9 mouse cellular contexts compared by ENCODE assay signal in the genomic region with DNA sequence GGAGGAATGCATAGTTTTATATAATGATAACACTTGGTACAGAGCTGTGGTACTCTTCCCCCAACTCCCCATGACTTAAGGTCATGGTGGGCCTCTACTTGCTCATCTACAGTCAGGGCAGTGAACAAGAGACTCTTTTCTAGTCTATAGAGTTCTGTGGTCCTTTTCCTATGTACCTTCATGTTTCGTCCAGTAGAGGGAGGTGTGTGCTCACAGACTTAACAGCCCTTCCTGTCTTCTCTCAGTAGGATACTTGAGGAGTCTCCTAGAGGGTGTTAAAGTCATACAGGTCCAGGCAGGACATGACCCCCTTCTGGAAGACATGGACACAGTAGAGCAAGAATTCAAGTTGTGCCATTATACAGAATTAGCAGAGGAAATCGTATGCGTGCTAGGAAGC.
DNase-seq lines count a peak whose midpoint lies in the region; ATAC-seq and TF ChIP-seq lines count a peak whose summit lies in the region.
"Had no signal": no experiment of that assay in that cellular context is flagged by ENCODE, and none has a peak within 500 bp of the region (broad histone marks: within the 10 kb centered on the region; RNA-seq: fewer than 3 reads in every experiment).

No protein-coding gene starts in this region.

- no peak overlapping the region for H3K9ac ChIP-seq in heart, embryonic 12.5 days
- H3K9ac ChIP-seq in heart, embryonic 11.5 days (ENCODE audit: low read depth, low read length) = no peak overlapping the region
- no peak overlapping the region for H3K9ac ChIP-seq in ES-E14 (ENCODE audit: insufficient read depth, low read depth, low read length, poor library complexity, severe bottlenecking)
- H3K9ac ChIP-seq in forebrain, embryonic 13.5 days = no peak overlapping the region
- H3K9ac ChIP-seq in kidney, embryonic 15.5 days = no peak overlapping the region
- no peak overlapping the region for H3K9ac ChIP-seq in midbrain, embryonic 14.5 days (replicated peaks; ENCODE audit: low read length)
- H3K9ac ChIP-seq: liver, embryonic 13.5 days had no signal

- TF ChIP-seq POLR2A in thymus, adult 2 months (IDR thresholded peaks at IDR 0.05; ENCODE audit: control insufficient read depth, extremely low read depth, insufficient read depth, low read length, poor library complexity) = no peak

- no peaks in the 10 kb centered on the region for H3K27me3 ChIP-seq in heart, embryonic 12.5 days (replicated peaks)
- no peaks in the 10 kb centered on the region for H3K27me3 ChIP-seq in heart, embryonic 11.5 days (ENCODE audit: control insufficient read depth, insufficient read depth, low read length)
- no peaks in the 10 kb centered on the region for H3K27me3 ChIP-seq in forebrain, embryonic 13.5 days
- no peaks in the 10 kb centered on the region for H3K27me3 ChIP-seq in kidney, embryonic 15.5 days
- no peaks in the 10 kb centered on the region for H3K27me3 ChIP-seq in midbrain, embryonic 14.5 days (ENCODE audit: control insufficient read depth, insufficient read depth, low read length)
- H3K27me3 ChIP-seq in thymus, adult 2 months (ENCODE audit: control insufficient read depth, insufficient read depth, low read length) = no peaks in the 10 kb centered on the region
- H3K27me3 ChIP-seq: liver, embryonic 13.5 days had no signal

- WGBS in heart, embryonic 12.5 days = 54% methylated on average over 3 of the region's 3 CpGs
- 40% methylated on average over 3 of the region's 3 CpGs for WGBS in heart, embryonic 11.5 days (ENCODE audit: insufficient replicate concordance)
- 62% methylated on average over 3 of the region's 3 CpGs for WGBS in forebrain, embryonic 13.5 days
- WGBS in kidney, embryonic 15.5 days = 44% methylated on average over 3 of the region's 3 CpGs
- WGBS in midbrain, embryonic 14.5 days = 62% methylated on average over 3 of the region's 3 CpGs
- 57% methylated on average over 3 of the region's 3 CpGs for WGBS in thymus, adult 2 months

- H3K4me2 ChIP-seq in heart, embryonic 12.5 days = no peak overlapping the region
- no peak overlapping the region for H3K4me2 ChIP-seq in heart, embryonic 11.5 days
- no peak overlapping the region for H3K4me2 ChIP-seq in forebrain, embryonic 13.5 days
- no peak overlapping the region for H3K4me2 ChIP-seq in kidney, embryonic 15.5 days
- H3K4me2 ChIP-seq in midbrain, embryonic 14.5 days (ENCODE audit: low read length) = no peak overlapping the region
- H3K4me2 ChIP-seq: liver, embryonic 13.5 days had no signal

- TF ChIP-seq CTCF in thymus, adult 2 months (IDR thresholded peaks at IDR 0.05; ENCODE audit: borderline replicate concordance, control insufficient read depth, extremely low read depth, insufficient read depth, low read length, poor library complexity) = no peak

- 0 out of 2 replicates have a peak, but pooled peaks have one; percentile 33 for ATAC-seq in heart, embryonic 12.5 days (ENCODE audit: insufficient number of reproducible peaks, low FRiP score)
- ATAC-seq in heart, embryonic 11.5 days (replicated peaks; ENCODE audit: insufficient number of reproducible peaks, low FRiP score, low TSS enrichment) = no peak
- peak; percentile 71 for ATAC-seq in forebrain, embryonic 13.5 days
- ATAC-seq in kidney, embryonic 15.5 days (replicated peaks; ENCODE audit: low FRiP score) = peak; percentile 87
- no peak for ATAC-seq in midbrain, embryonic 14.5 days (ENCODE audit: low FRiP score, low TSS enrichment)

- no peaks in the 10 kb centered on the region for H3K9me3 ChIP-seq in heart, embryonic 12.5 days (replicated peaks)
- no peaks in the 10 kb centered on the region for H3K9me3 ChIP-seq in heart, embryonic 11.5 days (replicated peaks; ENCODE audit: control insufficient read depth, low read length)
- no peaks in the 10 kb centered on the region for H3K9me3 ChIP-seq in ES-E14 (ENCODE audit: control insufficient read depth, insufficient read depth, low read depth, low read length)
- no peaks in the 10 kb centered on the region for H3K9me3 ChIP-seq in forebrain, embryonic 13.5 days (replicated peaks)
- no peaks in the 10 kb centered on the region for H3K9me3 ChIP-seq in kidney, embryonic 15.5 days (replicated peaks)
- H3K9me3 ChIP-seq in midbrain, embryonic 14.5 days (ENCODE audit: control insufficient read depth, low read length) = no peaks in the 10 kb centered on the region
- H3K9me3 ChIP-seq: liver, embryonic 13.5 days had no signal

- no peak overlapping the region for H3K4me3 ChIP-seq in heart, embryonic 12.5 days
- H3K4me3 ChIP-seq in heart, embryonic 11.5 days (ENCODE audit: low read depth, low read length) = no peak overlapping the region
- H3K4me3 ChIP-seq in ES-E14 (ENCODE audit: insufficient read depth in 1 of 2, low read depth in 1 of 2, low read length in 2 of 2, poor library complexity in 1 of 2, severe bottlenecking in 1 of 2) = no peak overlapping the region
- no peak overlapping the region for H3K4me3 ChIP-seq in forebrain, embryonic 13.5 days
- no peak overlapping the region for H3K4me3 ChIP-seq in kidney, embryonic 15.5 days (replicated peaks)
- no peak overlapping the region for H3K4me3 ChIP-seq in midbrain, embryonic 14.5 days (replicated peaks; ENCODE audit: low read depth, low read length)
- no peak overlapping the region for H3K4me3 ChIP-seq in thymus, adult 2 months (ENCODE audit: control insufficient read depth, insufficient read depth, low read length)
- H3K4me3 ChIP-seq: liver, embryonic 13.5 days had no signal

- DNase-seq in ES-E14 (ENCODE audit: low read depth, low spot score) = peak; percentile 46
- peak; percentile 60 for DNase-seq in midbrain, embryonic 14.5 days
- no peak for DNase-seq in thymus, adult 2 months
- no peak for DNase-seq in frontal cortex, postnatal 10 days (ENCODE audit: low spot score in 2 of 2)
- DNase-seq: liver, embryonic 13.5 days had no signal

- in situ Hi-C loops in ES-E14 (cut with MboI; ENCODE audit: low sequenced_read_pairs in 2 of 2, unreplicated experiment in 2 of 2) = no loop called here

- no peaks in the 10 kb centered on the region for H3K36me3 ChIP-seq in heart, embryonic 12.5 days
- H3K36me3 ChIP-seq in heart, embryonic 11.5 days (ENCODE audit: control insufficient read depth, insufficient read depth, low read length) = no peaks in the 10 kb centered on the region
- H3K36me3 ChIP-seq in ES-E14 (ENCODE audit: control insufficient read depth, insufficient read depth, low read length, poor library complexity, severe bottlenecking) = no peaks in the 10 kb centered on the region
- H3K36me3 ChIP-seq in forebrain, embryonic 13.5 days (ENCODE audit: poor library complexity, severe bottlenecking) = no peaks in the 10 kb centered on the region
- no peaks in the 10 kb centered on the region for H3K36me3 ChIP-seq in kidney, embryonic 15.5 days
- H3K36me3 ChIP-seq in midbrain, embryonic 14.5 days (ENCODE audit: control insufficient read depth, insufficient read depth, low read length) = no peaks in the 10 kb centered on the region
- H3K36me3 ChIP-seq in thymus, adult 2 months (ENCODE audit: control insufficient read depth, insufficient read depth, low read length) = no peaks in the 10 kb centered on the region
- H3K36me3 ChIP-seq: liver, embryonic 13.5 days had no signal

- no peak overlapping the region for H3K27ac ChIP-seq in heart, embryonic 12.5 days (ENCODE audit: poor library complexity, severe bottlenecking)
- H3K27ac ChIP-seq in heart, embryonic 11.5 days (ENCODE audit: low read depth, low read length) = no peak overlapping the region
- H3K27ac ChIP-seq in ES-E14 (ENCODE audit: insufficient read depth, low read depth, low read length, poor library complexity, severe bottlenecking) = no peak overlapping the region
- no peak overlapping the region for H3K27ac ChIP-seq in forebrain, embryonic 13.5 days
- no peak overlapping the region for H3K27ac ChIP-seq in kidney, embryonic 15.5 days
- H3K27ac ChIP-seq in midbrain, embryonic 14.5 days (replicated peaks; ENCODE audit: low read depth, low read length) = no peak overlapping the region
- no peak overlapping the region for H3K27ac ChIP-seq in thymus, adult 2 months (ENCODE audit: control insufficient read depth, insufficient read depth, low read length)
- H3K27ac ChIP-seq: liver, embryonic 13.5 days had no signal

- no peaks in the 10 kb centered on the region; the same call in 1 of the 2 replicates for H3K4me1 ChIP-seq in heart, embryonic 12.5 days (replicated peaks)
- H3K4me1 ChIP-seq in heart, embryonic 11.5 days (ENCODE audit: control insufficient read depth, insufficient read depth, low read length) = peaks cover 3% of the 10 kb centered on the region; the same call in 1 of the 2 replicates
- no peaks in the 10 kb centered on the region for H3K4me1 ChIP-seq in ES-E14 (ENCODE audit: control insufficient read depth in 2 of 2, insufficient read depth in 2 of 2, low read length in 2 of 2, poor library complexity in 1 of 2)
- no peaks in the 10 kb centered on the region for H3K4me1 ChIP-seq in forebrain, embryonic 13.5 days
- peaks cover 15% of the 10 kb centered on the region; the same call in 1 of the 2 replicates for H3K4me1 ChIP-seq in kidney, embryonic 15.5 days
- H3K4me1 ChIP-seq in midbrain, embryonic 14.5 days (ENCODE audit: control insufficient read depth, insufficient read depth, low read length) = no peaks in the 10 kb centered on the region
- no peaks in the 10 kb centered on the region for H3K4me1 ChIP-seq in thymus, adult 2 months (replicated peaks; ENCODE audit: control insufficient read depth, insufficient read depth, low read length)
- H3K4me1 ChIP-seq: liver, embryonic 13.5 days had no signal

TF ChIP-seq in ES-E14, 5 proteins besides CTCF, POLR2A, EP300 and RAD21:
- TF ChIP-seq MAFK (IDR thresholded peaks at IDR 0.05; ENCODE audit: insufficient read depth, low read depth, low read length) (no peak), ZC3H11A (IDR thresholded peaks at IDR 0.05; ENCODE audit: borderline replicate concordance, low read depth, low read length) (peak; percentile 43; the same call in 1 of the 2 replicates)

Comparison
In these comparisons a context has a peak if more than half of its experiments do, and no peak if none do; other contexts are left out.
1. ATAC-seq: peak in heart, embryonic 12.5 days (single experiment), forebrain, embryonic 13.5 days (single experiment) and kidney, embryonic 15.5 days (single experiment); none in heart, embryonic 11.5 days (single experiment) and midbrain, embryonic 14.5 days (single experiment).
2. DNase-seq: peak in ES-E14 (single experiment) and midbrain, embryonic 14.5 days (single experiment); none in thymus, adult 2 months (single experiment) and frontal cortex, postnatal 10 days (0 of 2).